Mouse (Mus musculus): Measurements from ENCODE around the gene Olfr1230.

GRCm38 (mm10) chr2:89297168-89297567 lies at the start of gene Olfr1230:
- no peak for TF ChIP-seq CTCF (IDR thresholded peaks at IDR 0.05; ENCODE audit: low read depth, low read length)
- no peak for TF ChIP-seq POLR2A (IDR thresholded peaks at IDR 0.05; ENCODE audit: insufficient read depth, low read length)
- no peak for TF ChIP-seq EP300 (IDR thresholded peaks at IDR 0.05; ENCODE audit: insufficient read depth, low read depth, low read length)
